Mouse (Mus musculus): ENCODE measurements around the gene Chst11. TPM values are rescaled to one million over a fixed set of nuclear protein-coding genes. Genes with fewer than 3 reads are reported as not detected.

Gene Chst11
- polyA plus RNA-seq, 1 experiment, result 6.1 TPM

GRCm38 (mm10) chr10:82990918-82991317 lies 5.6 kb downstream of the Chst11 start:
- DNase-seq (ENCODE audit: low spot score), result no peak

GRCm38 (mm10) chr10:82991756-82992519 lies 6.6 kb downstream of the Chst11 start:
- DNase-seq (ENCODE audit: low spot score), result no peak

- DNase-seq (ENCODE audit: low spot score), result no peak
Measured at GRCm38 (mm10) chr10:82994284-82994683, 9.0 kb downstream of the Chst11 start.

- no peak for DNase-seq (ENCODE audit: low spot score)
Measured at GRCm38 (mm10) chr10:82997460-82997859, 12.2 kb downstream of the Chst11 start.

- DNase-seq (ENCODE audit: low spot score), result no peak
Measured at GRCm38 (mm10) chr10:83000169-83000568, 14.9 kb downstream of the Chst11 start.

- DNase-seq (ENCODE audit: low spot score), result no peak
Measured at GRCm38 (mm10) chr10:83000721-83001120, 15.4 kb downstream of the Chst11 start.

- DNase-seq (ENCODE audit: low spot score), result no peak
Measured at GRCm38 (mm10) chr10:83003899-83004298, 18.6 kb downstream of the Chst11 start.

GRCm38 (mm10) chr10:83004389-83004788 lies 19.1 kb downstream of the Chst11 start:
- DNase-seq (ENCODE audit: low spot score), result no peak

GRCm38 (mm10) chr10:83005003-83005402 lies 19.7 kb downstream of the Chst11 start:
- no peak for DNase-seq (ENCODE audit: low spot score)

- no peak for DNase-seq (ENCODE audit: low spot score)
Measured at GRCm38 (mm10) chr10:83006258-83006657, 21.0 kb downstream of the Chst11 start.

- DNase-seq (ENCODE audit: low spot score), result no peak
Measured at GRCm38 (mm10) chr10:83013984-83014383, 28.7 kb downstream of the Chst11 start.

- no peak for DNase-seq (ENCODE audit: low spot score)
Measured at GRCm38 (mm10) chr10:83015919-83016318, 30.6 kb downstream of the Chst11 start.

- no peak for DNase-seq (ENCODE audit: low spot score)
Measured at GRCm38 (mm10) chr10:83016779-83017178, 31.5 kb downstream of the Chst11 start.

- no peak for DNase-seq (ENCODE audit: low spot score)
Measured at GRCm38 (mm10) chr10:83017760-83018498, 32.6 kb downstream of the Chst11 start.

- DNase-seq (ENCODE audit: low spot score), result no peak
Measured at GRCm38 (mm10) chr10:83018521-83018920, 33.2 kb downstream of the Chst11 start.

GRCm38 (mm10) chr10:83019497-83020270 lies 34.4 kb downstream of the Chst11 start:
- DNase-seq (ENCODE audit: low spot score), result no peak

- no peak for DNase-seq (ENCODE audit: low spot score)
Measured at GRCm38 (mm10) chr10:83022616-83023015, 37.3 kb downstream of the Chst11 start.

- no peak for DNase-seq (ENCODE audit: low spot score)
Measured at GRCm38 (mm10) chr10:83026174-83026573, 40.9 kb downstream of the Chst11 start.

GRCm38 (mm10) chr10:83027673-83028072 lies 42.4 kb downstream of the Chst11 start:
- no peak for DNase-seq (ENCODE audit: low spot score)

- DNase-seq (ENCODE audit: low spot score), result no peak
Measured at GRCm38 (mm10) chr10:83030103-83030661, 44.9 kb downstream of the Chst11 start.

- DNase-seq (ENCODE audit: low spot score), result no peak
Measured at GRCm38 (mm10) chr10:83030928-83031327, 45.6 kb downstream of the Chst11 start.

- no peak for DNase-seq (ENCODE audit: low spot score)
Measured at GRCm38 (mm10) chr10:83031561-83031960, 46.3 kb downstream of the Chst11 start.
